Mouse (Mus musculus) megakaryocyte, adult 5-6 weeks (primary cell): ENCODE measurements around the gene Bcl11b. TPM values are rescaled to one million over a fixed set of nuclear protein-coding genes. Genes with fewer than 3 reads are reported as not detected.

Source experiments
- ATAC-seq: 2 replicates; pipeline ENCODE4 v1.8.0; 2016; ENCODE audit warnings: mild to moderate bottlenecking, inconsistent platforms; ENCODE audit not compliant: poor library complexity, severe bottlenecking
- total RNA-seq, 2 experiments: library from RNA; stranded (forward) in 1 of 2; stranded (reverse) in 1 of 2; fragments of 153-499, 151-499 nt in 1 of 2; fragments of 221-1000, 200-1000 nt in 1 of 2; gene quantifications; 2 replicates each; pipeline versions ENCODE4 v1.2.3 to v1.2.4; 2015 to 2017

Gene Bcl11b
- total RNA-seq, 2 experiments from 2014 or later = 0.33 to 0.38 TPM

DNA sequence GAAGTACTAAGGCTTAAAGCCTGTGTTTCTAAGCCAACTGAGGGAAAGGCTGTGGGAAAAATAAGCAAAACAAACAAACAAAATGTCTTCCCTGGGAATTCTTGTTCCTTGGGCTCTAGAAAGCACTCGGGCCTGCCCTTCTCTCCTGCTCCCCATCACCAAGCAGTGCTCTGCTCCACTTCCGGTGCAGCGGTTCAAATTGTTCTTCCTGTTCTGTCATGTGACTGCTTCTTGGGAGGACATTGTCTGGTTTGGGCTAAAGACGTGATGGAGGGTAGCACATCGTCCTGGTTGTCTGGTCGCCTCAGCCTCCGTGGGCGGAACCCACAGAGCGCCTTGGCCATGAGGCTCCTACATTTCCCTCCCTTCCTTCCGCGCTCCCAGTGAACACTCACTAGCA is 94.6 kb downstream of the Bcl11b start:
- no peak for ATAC-seq

GRCm38 (mm10) chr12:107905333-107905732 is 98.1 kb downstream of the Bcl11b start:
- no peak for ATAC-seq

- no peak for ATAC-seq
Measured at GRCm38 (mm10) chr12:107904457-107904856, 98.9 kb downstream of the Bcl11b start.

DNA sequence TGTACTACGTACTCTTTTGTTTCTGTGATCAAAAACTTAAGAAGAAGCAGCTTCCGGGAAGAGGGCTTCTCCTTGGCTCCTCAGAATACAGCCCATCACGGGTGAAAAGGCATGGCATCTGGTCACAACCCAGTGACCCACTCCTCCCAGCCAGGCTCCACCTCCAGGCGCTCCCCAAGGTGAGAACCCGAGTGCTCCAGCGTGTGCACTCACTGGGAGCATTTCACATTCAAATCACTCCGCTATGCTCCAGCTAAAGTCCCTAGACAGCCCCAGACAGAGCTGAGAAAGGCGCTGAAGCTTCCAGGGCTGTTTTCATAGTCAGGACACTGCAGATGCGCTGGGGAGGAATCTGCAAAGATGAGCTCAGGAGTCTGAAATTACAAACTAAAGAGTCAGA is 99.5 kb downstream of the Bcl11b start:
- no peak for ATAC-seq

DNA sequence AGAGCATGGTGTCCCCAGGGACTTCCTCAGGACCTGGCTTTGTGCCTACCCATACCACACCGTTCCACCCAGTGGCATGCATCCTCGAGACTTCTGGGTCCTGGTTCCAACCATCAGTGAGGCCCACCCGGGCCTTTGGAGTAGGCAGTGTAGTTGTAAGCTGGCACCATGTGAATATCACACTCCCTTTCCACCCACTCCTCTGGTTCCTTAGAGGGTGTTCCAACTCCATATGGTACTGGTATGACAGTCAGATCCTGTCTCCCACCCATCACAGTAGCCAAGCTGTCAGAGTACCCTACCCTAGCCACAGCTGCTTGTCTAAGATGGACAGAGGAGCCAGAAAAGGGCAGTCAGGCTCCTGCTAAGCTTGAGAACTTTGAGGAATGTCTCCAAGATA is 112.0 kb downstream of the Bcl11b start:
- ATAC-seq = no peak

DNA sequence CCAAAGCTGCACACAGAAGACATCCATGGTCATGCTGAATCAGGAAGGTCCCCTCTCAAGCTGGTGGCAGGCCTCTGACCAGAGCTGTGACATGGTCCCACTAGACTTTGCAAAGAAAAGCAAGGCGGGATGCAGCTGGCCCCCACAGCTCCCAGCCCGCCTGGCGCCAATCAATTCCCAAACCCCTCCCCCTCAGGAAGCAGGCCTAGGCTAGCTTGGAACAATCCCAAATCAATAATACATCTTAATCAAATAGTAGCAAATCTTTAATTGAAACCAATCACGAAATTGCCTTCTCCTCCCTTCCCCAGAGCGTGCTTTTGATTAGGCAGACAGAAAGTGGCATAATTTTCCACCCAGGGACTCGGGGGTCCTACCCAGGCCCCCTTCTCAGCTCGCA is 113.1 kb downstream of the Bcl11b start:
- ATAC-seq = no peak

DNA sequence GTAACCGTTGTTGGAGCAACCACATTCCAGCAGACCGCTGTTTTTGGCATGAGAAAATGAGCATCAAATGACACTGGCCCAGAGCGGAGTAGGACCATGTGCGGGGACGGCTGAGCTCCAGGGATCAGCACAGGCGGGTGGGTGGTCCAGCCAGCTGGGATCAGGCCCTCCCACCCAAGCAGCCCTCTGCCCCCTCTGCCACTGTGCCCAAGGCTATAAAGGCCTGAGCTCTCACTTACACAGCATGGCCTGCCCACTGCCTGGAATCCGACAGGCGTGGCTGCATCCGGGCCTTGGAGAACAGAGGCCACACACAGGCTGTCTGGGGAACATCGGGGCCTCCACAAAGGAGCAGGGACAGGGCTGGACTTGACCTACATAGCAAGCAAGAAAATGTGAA is 113.6 kb downstream of the Bcl11b start:
- no peak for ATAC-seq

DNA sequence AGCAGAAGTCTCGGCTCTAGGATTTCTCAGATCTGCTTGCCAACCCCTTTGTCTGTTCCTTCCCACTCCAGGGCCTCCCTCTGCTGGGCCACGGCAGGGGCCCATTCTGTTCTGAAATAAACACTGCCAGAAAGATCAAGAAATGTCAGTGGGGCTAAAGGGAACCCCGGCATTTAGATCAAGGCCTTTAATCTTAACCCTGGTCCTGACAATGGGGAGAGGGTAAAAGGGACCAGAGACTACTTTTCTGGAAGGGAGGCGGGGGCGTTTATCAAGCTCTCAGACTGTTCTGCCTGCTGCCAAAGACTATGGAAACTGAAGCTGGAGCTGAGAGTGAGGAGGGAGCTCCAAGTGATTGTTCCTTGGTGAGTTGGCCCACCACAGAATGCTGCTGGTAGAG is 114.8 kb downstream of the Bcl11b start:
- ATAC-seq = no peak

DNA sequence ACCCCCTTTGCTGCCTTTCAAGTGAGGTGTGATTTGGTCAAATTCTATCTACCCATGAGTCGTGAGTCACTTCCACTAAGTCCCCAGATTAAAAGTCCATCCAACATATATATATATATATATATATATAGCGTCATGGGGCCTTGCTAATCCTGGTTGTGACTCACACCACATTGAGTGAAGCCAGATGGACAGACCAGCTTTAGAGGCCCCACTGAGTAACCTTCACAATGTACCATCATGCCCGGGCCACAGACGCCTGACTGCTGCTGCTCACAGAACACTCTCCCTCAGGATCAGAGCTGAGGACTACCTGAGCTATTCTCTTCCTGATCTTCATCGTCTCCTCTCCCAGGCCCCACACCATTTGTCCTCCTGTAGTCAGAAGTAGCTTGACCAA is 115.4 kb downstream of the Bcl11b start:
- no peak for ATAC-seq

GRCm38 (mm10) chr12:107887621-107888020 is 115.8 kb downstream of the Bcl11b start:
- ATAC-seq = no peak

- ATAC-seq = no peak
Measured at GRCm38 (mm10) chr12:107884330-107885065, 118.9 kb downstream of the Bcl11b start.

DNA sequence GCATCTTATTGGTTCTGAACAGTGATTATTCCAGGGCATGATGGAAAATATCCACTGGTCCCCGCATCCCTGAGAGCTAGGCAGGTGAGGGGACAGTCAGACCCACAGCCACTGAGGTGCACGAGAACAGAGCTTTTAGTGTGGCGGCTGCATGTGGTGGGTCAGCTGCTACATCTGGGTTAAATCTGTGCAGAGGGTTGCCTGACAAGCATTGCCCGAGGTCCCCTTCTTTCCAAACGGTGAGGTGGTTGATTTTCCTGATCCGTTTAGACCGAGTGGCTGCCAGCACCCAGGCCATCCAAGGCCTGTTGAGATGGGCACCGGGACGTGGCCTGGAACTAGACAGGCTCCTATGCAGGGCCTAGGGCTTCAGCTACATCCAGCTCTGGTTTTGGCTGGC is 121.7 kb downstream of the Bcl11b start:
- no peak for ATAC-seq

GRCm38 (mm10) chr12:107880748-107881147 is 122.7 kb downstream of the Bcl11b start:
- ATAC-seq = no peak

DNA sequence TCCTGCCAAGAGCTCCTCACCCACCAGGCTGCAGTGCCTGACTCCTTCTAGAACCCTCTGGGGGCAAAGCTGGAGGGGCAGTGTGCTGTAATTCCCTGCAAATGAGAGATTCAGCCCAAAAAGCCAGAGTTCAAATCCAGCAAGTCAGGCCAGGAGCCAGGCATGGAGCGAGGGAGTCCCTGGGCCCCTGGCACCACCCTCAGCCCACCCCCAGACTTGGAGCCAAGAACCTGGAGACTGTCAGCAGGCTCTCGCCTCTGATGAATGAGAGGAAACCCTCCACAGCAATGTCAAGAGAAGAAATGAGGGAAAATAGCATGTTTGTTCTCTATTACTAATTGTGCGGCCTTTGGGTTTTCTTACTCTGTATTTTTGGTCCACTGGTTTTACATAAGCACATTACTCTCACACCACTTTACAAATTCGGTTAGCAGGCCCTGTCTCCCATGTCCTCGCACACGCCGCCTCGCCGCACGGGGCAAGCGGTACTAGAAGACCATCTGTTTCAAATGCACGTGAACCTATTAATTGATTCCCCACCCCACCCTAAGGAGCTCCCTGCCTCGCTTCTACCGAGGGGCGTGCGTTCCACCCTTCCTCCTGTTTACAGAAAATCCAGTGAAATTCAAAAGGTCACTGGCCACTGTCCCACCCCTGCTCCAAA is 124.2 kb downstream of the Bcl11b start:
- ATAC-seq = no peak

- ATAC-seq = no peak
Measured at GRCm38 (mm10) chr12:107876237-107876636, 127.2 kb downstream of the Bcl11b start.

- ATAC-seq = no peak
Measured at GRCm38 (mm10) chr12:107874467-107875142, 128.8 kb downstream of the Bcl11b start.

DNA sequence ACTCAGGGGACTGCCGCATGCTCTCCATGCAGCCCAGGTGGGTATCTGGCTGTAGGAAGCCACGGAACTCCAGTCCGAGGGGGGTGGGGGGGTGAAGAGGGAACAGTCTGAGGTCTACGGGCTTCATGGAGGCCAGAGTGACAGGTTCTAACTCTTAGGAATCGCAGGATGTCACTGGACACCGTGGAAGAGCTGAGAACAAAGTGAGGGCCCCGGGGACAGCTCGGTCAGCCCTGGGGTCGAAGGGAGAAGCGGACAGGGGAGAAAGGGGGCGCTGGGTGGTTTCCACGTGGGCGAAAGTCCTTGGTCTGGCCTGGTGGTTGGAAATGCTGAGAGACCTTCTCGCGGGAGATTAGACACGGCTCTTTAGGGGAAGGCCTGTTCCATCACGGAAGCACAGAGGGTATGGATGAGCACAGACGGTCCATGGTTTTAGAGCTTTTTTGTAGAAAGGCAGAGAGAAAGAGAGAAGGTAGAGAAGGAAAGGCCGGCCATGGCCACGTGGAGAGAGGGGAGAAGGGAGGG is 133.8 kb downstream of the Bcl11b start:
- ATAC-seq = no peak

GRCm38 (mm10) chr12:107868291-107868690 is 135.1 kb downstream of the Bcl11b start:
- ATAC-seq = no peak
